Mouse (Mus musculus) testis, adult 2 months (tissue): ENCODE measurements around the gene Atp6v0e2. TPM values are rescaled to one million over a fixed set of nuclear protein-coding genes. Genes with fewer than 3 reads are reported as not detected.
"Not testable (repeated sequence)": the region's sequence is repeated elsewhere in the genome, so short reads cannot be mapped to it uniquely, and the experiment has no call there.

Experiments used
- H3K27ac ChIP-seq: fragments of 200-500 bp; 2 replicates; pipeline ENCODE4 v1.5.1; 2012; ENCODE audit warnings: low read depth, low read length; ENCODE audit not compliant: control insufficient read depth, insufficient read depth
- H3K27me3 ChIP-seq: fragments of 200-500 bp; 2 replicates; pipeline ENCODE4 v1.6.1; 2012; ENCODE audit warnings: mild to moderate bottlenecking, low read length, moderate library complexity; ENCODE audit not compliant: control insufficient read depth, insufficient read depth
- H3K36me3 ChIP-seq: fragments of 200-500 bp; 2 replicates; pipeline ENCODE4 v1.6.1; 2012; ENCODE audit warnings: mild to moderate bottlenecking, low read length; ENCODE audit not compliant: control insufficient read depth, insufficient read depth
- H3K4me1 ChIP-seq: fragments of 200-500 bp; 2 replicates; pipeline ENCODE4 v1.6.1; 2012; ENCODE audit warnings: low read length; ENCODE audit not compliant: control insufficient read depth, insufficient read depth
- H3K4me3 ChIP-seq: fragments of 200-500 bp; 2 replicates; pipeline ENCODE4 v1.5.1; 2012; ENCODE audit warnings: low read depth, mild to moderate bottlenecking, low read length, moderate library complexity, mixed read lengths; ENCODE audit not compliant: control insufficient read depth
- CTCF ChIP-seq: fragments of 200-500 bp; IDR thresholded peaks from 2 replicates; pipeline ENCODE4 v1.5.1; 2012; ENCODE audit warnings: low read depth, mild to moderate bottlenecking, inconsistent platforms, low read length, moderate library complexity; ENCODE audit not compliant: control insufficient read depth, insufficient read depth, insufficient replicate concordance
- POLR2A ChIP-seq: fragments of 200-500 bp; IDR thresholded peaks from 2 replicates; pipeline ENCODE4 v1.6.1; 2012; ENCODE audit warnings: low read depth, mild to moderate bottlenecking, inconsistent platforms, low read length, moderate library complexity; ENCODE audit not compliant: control insufficient read depth
- polyA plus RNA-seq: library from polyadenylated mRNA; depleted of rRNA; stranded (reverse); fragments of >200 nt; gene quantifications from 2 replicates; pipeline ENCODE4 v1.2.3, GENCODE M21; 2012

The Atp6v0e2 gene
- polyA plus RNA-seq, 1 experiment: 18.7 TPM

DNA sequence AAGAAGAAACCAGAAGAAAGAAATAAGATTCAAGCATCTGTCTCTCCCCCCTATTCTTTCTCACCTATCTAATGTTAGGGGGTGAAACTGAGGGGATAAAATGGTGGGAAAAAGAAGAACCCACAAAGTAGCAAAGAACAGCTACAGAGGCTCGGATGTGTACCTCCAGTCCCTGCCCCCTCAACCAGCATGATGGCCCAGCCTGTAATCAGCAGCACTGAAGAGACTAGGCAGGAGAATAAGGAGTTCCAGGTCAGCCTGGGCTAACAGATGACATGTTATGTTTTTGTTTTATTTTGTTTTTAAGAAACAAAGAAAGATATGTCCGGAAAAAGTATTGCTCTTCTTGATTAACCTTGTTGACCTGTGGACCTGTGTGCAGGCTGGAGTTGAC is 33.6 kb upstream of the Atp6v0e2 start:
- H3K27ac ChIP-seq: no peak overlapping the region
- no peak for TF ChIP-seq CTCF
- no peak for TF ChIP-seq POLR2A
- no peak overlapping the region for H3K4me3 ChIP-seq
- H3K4me1 ChIP-seq: peaks cover 4% of the 10 kb centered on the region
- no peaks in the 10 kb centered on the region for H3K27me3 ChIP-seq
- no peaks in the 10 kb centered on the region for H3K36me3 ChIP-seq

DNA sequence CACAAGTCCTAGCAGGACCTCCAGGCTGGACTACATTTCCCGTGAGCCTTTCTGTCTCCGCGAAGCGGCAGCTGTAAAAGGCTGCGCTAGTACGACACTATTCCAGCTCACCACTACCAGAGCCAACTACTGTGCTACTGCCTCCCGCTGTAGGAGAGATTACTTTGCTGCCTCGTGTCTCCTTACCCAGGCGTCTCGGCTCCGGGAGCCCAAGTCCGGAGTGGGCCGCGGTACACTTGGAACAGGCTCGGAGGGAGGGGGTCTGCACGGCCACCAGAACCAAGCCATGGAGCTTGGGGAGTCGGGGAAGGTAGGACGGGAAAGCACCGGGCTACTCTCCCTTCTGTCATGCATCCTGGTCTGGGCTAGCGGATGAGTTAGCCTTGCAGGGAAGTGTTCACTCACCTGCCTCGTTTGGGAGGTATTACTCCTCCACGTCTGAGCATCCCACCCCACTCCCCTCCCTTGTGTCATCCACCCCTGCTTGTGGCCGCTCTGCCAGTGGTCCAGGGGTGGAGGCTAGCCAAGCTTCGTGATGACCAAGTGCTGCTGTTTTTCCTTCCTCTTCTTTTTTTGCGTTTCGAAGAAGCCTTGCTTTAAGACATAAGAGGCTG is 33.1 kb upstream of the Atp6v0e2 start:
- Histone ChIP-seq H3K36me3 (no peaks in the 10 kb centered on the region), H3K27me3 (no peaks in the 10 kb centered on the region), H3K4me1 (peaks cover 4% of the 10 kb centered on the region), H3K27ac (no peak overlapping the region; the same call in 1 of the 2 replicates), H3K4me3 (peak overlapping the region; percentile 83)
- TF ChIP-seq CTCF (no peak), POLR2A (0 out of 2 replicates have a peak, but pooled peaks have one; percentile 10)

DNA sequence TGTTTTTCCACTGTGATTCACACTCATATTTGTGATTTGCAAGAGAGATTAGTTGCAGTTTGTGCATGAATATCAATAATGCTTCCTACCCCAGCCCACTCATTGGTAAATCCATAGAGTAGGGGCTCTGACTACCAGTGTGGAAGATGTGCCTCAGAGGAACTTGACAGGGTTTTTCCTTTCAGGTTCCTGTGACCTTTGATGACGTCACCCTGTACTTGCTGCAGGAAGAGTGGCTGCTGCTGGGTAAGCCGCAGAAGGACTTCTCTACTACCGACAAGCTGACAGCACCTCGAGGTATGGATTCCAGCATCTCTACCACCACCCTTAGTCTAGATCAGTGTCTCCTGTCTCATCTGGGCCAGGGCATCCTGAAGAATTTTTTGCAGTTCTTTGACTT is 29.3 kb upstream of the Atp6v0e2 start:
- H3K36me3 ChIP-seq: no peaks in the 10 kb centered on the region
- H3K27me3 ChIP-seq: no peaks in the 10 kb centered on the region
- TF ChIP-seq CTCF: no peak
- no peak for TF ChIP-seq POLR2A
- H3K4me1 ChIP-seq: peaks cover 4% of the 10 kb centered on the region
- H3K27ac ChIP-seq: no peak overlapping the region
- H3K4me3 ChIP-seq: no peak overlapping the region

DNA sequence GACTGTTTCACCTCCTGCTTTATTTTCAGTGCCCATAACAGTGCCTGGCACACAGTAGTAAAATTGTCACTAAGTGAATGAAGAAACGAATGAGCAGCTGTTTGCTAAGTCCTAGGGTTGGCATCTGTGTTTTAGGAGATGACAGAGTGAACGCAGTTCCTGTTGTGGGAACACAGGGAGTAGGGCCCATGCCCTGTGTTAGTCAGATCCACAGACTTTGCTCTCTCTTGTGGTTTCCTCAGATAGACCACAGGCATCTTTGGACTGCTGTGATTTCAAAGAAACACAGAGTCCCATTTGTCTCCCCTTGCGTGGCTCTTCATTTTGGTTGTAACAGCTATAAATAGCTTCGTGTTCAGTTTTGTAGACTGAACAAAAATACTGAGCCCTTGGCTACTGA is 27.0 kb upstream of the Atp6v0e2 start:
- no peak overlapping the region for H3K27ac ChIP-seq
- H3K36me3 ChIP-seq: no peaks in the 10 kb centered on the region
- H3K27me3 ChIP-seq: no peaks in the 10 kb centered on the region
- TF ChIP-seq CTCF: no peak
- TF ChIP-seq POLR2A: no peak
- no peaks in the 10 kb centered on the region for H3K4me1 ChIP-seq
- no peak overlapping the region for H3K4me3 ChIP-seq

DNA sequence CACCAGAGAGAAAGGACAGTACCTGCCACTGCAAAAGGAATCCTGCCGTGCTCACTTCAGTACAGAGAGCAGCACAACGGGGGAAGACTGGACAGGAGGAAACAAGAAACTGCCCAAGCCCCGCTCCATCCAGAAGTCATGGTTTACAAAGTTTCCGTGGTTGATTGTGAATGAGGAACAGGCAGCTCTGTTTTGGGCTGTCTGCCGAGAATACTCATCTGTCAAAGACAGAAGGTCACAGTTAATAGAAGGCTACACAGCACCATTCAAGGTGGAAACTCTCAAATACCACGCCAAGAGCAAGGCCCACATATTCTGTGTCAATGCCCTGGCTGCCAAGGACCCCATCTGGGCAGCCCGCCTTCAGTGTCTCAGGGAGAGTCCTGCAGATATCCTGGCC is 25.6 kb upstream of the Atp6v0e2 start:
- no peak for TF ChIP-seq CTCF
- no peak for TF ChIP-seq POLR2A
- H3K36me3 ChIP-seq: no peaks in the 10 kb centered on the region
- H3K27me3 ChIP-seq: no peaks in the 10 kb centered on the region
- no peaks in the 10 kb centered on the region for H3K4me1 ChIP-seq
- H3K4me3 ChIP-seq: no peak overlapping the region
- no peak overlapping the region for H3K27ac ChIP-seq

DNA sequence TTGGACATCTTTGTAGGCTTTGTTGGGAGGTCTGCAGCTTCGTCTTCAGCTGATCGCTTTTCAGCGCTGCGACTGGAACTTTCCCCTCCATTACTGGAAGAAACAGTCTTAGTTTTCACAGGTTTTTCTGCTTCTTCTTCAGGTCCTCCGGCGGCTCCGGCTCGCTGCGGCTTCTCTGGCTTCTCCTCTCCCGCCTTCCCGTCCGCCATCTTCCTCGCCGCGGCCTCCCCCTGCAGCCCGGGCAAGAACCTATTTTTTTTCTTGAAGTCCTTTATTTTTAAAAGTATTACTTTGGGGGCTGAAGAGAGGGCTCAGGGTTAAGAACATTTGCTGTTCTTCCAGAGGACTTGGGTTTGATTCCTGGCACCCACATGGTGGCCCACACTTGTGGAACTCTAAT is 12.5 kb upstream of the Atp6v0e2 start:
- H3K36me3 ChIP-seq, H3K27ac ChIP-seq, H3K27me3 ChIP-seq, H3K4me1 ChIP-seq, H3K4me3 ChIP-seq: not testable (repeated sequence)

DNA sequence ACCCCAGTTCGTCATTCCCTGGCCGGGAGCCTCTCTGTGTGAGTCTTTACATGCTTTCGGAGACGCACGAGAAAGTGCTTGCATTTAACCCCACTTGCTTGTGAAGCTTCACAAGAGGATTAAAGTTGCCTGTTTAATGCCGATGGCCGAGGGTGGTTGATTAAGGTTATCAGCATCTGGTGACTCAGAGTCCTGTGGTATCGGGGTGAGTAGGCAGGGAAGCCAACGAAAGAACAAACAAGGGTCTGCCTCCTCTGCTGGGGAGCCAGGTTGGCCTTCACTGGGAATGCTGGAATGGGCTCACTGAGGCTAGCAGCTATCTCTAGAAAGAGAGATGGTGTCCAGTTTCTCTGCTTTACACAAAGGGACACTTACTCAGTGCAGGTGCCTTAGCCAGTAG is 9.5 kb upstream of the Atp6v0e2 start:
- H3K36me3 ChIP-seq: no peaks in the 10 kb centered on the region
- no peak overlapping the region for H3K4me3 ChIP-seq
- no peaks in the 10 kb centered on the region for H3K27me3 ChIP-seq
- TF ChIP-seq POLR2A: no peak
- no peak for TF ChIP-seq CTCF
- H3K4me1 ChIP-seq: no peaks in the 10 kb centered on the region; the same call in 1 of the 2 replicates
- no peak overlapping the region for H3K27ac ChIP-seq

DNA sequence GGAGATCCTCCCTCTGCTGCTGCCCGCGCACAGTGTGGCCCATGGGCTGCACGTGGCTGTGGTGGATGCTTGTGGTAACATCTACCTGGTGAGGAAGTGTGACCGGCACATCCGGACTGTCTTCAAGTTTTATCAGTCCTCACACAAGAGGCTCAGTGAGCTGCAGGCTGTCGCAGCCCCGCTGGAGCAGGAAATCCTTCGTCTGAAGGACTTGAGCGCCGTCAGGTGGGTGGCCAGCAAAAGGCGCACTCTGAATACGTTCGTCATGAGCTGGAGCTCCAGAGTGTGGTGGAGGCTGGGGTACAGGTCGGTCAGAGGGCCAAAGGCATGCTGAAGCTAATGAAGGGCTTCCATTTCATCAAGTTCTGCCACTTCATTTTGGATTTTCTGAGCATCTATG is 8.2 kb upstream of the Atp6v0e2 start:
- Histone ChIP-seq H3K27me3 (no peaks in the 10 kb centered on the region), H3K4me1 (no peaks in the 10 kb centered on the region; the same call in 1 of the 2 replicates), H3K4me3 (no peak overlapping the region), H3K27ac (no peak overlapping the region), H3K36me3 (no peaks in the 10 kb centered on the region)
- TF ChIP-seq POLR2A (no peak), CTCF (no peak)
